Mouse (Mus musculus): ENCODE measurements at regions not wholly inside any gene's neighbourhood (a gene's known extent, or its start where the extent isn't known, plus 50 kb on each side); places are given as distances from the start of the nearest gene placed in this dataset.

- TF ChIP-seq TCF3 (IDR thresholded peaks at IDR 0.05; ENCODE audit: insufficient read length, low read depth) (no peak), POLR2AphosphoS2 (IDR thresholded peaks at IDR 0.05; ENCODE audit: insufficient read length, low read depth) (no peak), USF1 (IDR thresholded peaks at IDR 0.05; ENCODE audit: low read depth) (no peak), SRF (IDR thresholded peaks at IDR 0.05; ENCODE audit: control insufficient read depth, insufficient read length, low read depth) (no peak)
These were observed 657.0 kb downstream of the Inhba start for GRCm38 (mm10) chr13:16668652-16669051.
